Mouse (Mus musculus): ENCODE data around the gene Ptprm.

DNA sequence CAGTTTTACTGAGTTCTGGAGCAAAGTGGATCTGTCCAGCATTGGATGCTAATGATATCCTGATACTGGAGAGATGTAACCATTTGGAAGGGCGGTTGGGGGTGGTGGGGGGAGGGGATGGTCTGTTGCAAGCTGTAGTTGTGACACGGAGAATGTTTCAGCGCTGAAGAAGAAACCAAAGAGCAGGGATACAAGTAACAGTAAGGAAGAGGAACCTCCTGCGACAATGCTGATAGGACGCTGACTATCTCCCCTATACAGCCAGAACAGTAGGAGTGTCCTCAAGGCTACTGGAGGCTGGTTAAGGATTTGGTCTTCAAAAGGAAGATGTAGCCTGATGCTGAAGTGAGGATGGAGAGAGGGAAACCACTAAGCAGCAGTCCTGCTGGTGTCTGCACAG is 160.5 kb downstream of the Ptprm start:
- no peak for TF ChIP-seq GATA1 (IDR thresholded peaks at IDR 0.05; ENCODE audit: low read length)
- TF ChIP-seq TAL1 (IDR thresholded peaks at IDR 0.05; ENCODE audit: low read length), result no peak
